Mouse (Mus musculus) thymus, postnatal 25 days (tissue): Measurements from ENCODE around the gene Synm.

Experiments used
- DNase-seq: peaks from one replicate; pipeline ENCODE4 v3.0.0; 2022

The Synm gene

GRCm38 (mm10) chr7:67747731-67748305 is 11.7 kb downstream of the Synm start:
- DNase-seq = peak; percentile 17

- no peak for DNase-seq
These were observed 17.8 kb downstream of the Synm start for GRCm38 (mm10) chr7:67741706-67742105.

GRCm38 (mm10) chr7:67740796-67741195 is 18.7 kb downstream of the Synm start:
- no peak for DNase-seq

GRCm38 (mm10) chr7:67740382-67740781 is 19.2 kb downstream of the Synm start:
- DNase-seq = no peak

GRCm38 (mm10) chr7:67732276-67732675 is 27.3 kb downstream of the Synm start:
- no peak for DNase-seq

GRCm38 (mm10) chr7:67730431-67731110 is 29.0 kb downstream of the Synm start:
- DNase-seq = no peak

GRCm38 (mm10) chr7:67728809-67729208 is 30.7 kb downstream of the Synm start:
- DNase-seq = no peak

- DNase-seq = no peak
These were observed 31.3 kb downstream of the Synm start for GRCm38 (mm10) chr7:67728203-67728602.

GRCm38 (mm10) chr7:67725016-67725415 is 34.5 kb downstream of the Synm start:
- no peak for DNase-seq

GRCm38 (mm10) chr7:67724536-67724935 is 35.0 kb downstream of the Synm start:
- DNase-seq = no peak

- DNase-seq = no peak
These were observed 37.4 kb downstream of the Synm start for GRCm38 (mm10) chr7:67722163-67722562.

- no peak for DNase-seq
These were observed 40.7 kb downstream of the Synm start for GRCm38 (mm10) chr7:67718804-67719203.

- no peak for DNase-seq
These were observed 42.0 kb downstream of the Synm start for GRCm38 (mm10) chr7:67717520-67717919.

GRCm38 (mm10) chr7:67716925-67717324 is 42.6 kb downstream of the Synm start:
- no peak for DNase-seq

- DNase-seq = no peak
These were observed 43.2 kb downstream of the Synm start for GRCm38 (mm10) chr7:67716213-67716878.

- no peak for DNase-seq
These were observed 44.4 kb downstream of the Synm start for GRCm38 (mm10) chr7:67715176-67715575.

GRCm38 (mm10) chr7:67713820-67714510 is 45.6 kb downstream of the Synm start:
- no peak for DNase-seq

- DNase-seq = no peak
These were observed 49.3 kb downstream of the Synm start for GRCm38 (mm10) chr7:67710216-67710615.

- no peak for DNase-seq
These were observed 51.4 kb downstream of the Synm start for GRCm38 (mm10) chr7:67708160-67708559.

- DNase-seq = no peak
These were observed 58.2 kb downstream of the Synm start for GRCm38 (mm10) chr7:67701252-67701914.

GRCm38 (mm10) chr7:67700846-67701245 is 58.7 kb downstream of the Synm start:
- peak; percentile 39 for DNase-seq

GRCm38 (mm10) chr7:67699301-67699700 is 60.2 kb downstream of the Synm start:
- no peak for DNase-seq
